Mouse (Mus musculus): ENCODE data around the gene Sart3.
"Not testable (repeated sequence)": the region's sequence is repeated elsewhere in the genome, so short reads cannot be mapped to it uniquely, and the experiment has no call there.

DNA sequence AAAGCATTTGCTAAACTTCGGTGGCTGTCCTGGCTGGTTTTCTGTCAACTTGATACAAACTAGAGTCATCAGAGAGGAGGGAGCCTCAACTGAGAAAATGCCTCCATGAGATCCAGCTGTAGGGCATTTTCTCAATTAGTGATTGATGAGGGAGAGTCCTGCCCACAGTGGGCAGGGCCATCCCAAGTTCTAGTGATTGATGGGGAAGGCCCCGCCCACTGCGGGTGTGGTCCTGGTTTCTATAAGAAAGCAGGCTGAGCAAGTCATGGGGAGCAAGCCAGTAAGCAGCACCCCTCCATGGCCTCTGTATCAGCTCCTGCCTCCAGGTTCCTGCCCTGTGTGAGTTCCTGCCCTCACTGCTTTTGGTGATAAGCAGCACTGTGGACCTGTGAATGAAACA is 11.8 kb upstream of the Sart3 start:
- TF ChIP-seq POLR2A (IDR thresholded peaks at IDR 0.05; ENCODE audit: low read depth, low read length); CTCF (conservative IDR thresholded peaks at IDR 0.05; ENCODE audit: insufficient read depth, insufficient read length, low read depth, low read length): not testable (repeated sequence)

Measured in kidney, adult 2 months (tissue).